Mouse (Mus musculus): ENCODE data around the gene Fbxl17. TPM values are rescaled to one million over a fixed set of nuclear protein-coding genes. Genes with fewer than 3 reads are reported as not detected.

Fbxl17 gene
- total and polyA plus RNA-seq, 3 experiments: 5.0 to 9.7 TPM; not detected in 1

- no peak overlapping the region for H3K27ac ChIP-seq (ENCODE audit: control insufficient read depth, low read depth, low read length)
- H3K27me3 ChIP-seq (ENCODE audit: control insufficient read depth in 1 of 2, insufficient read depth in 2 of 2, low read length in 2 of 2): no peaks in the 10 kb centered on the region
- no peak overlapping the region for H3K9ac ChIP-seq (ENCODE audit: control insufficient read depth, low read depth, low read length, poor library complexity, severe bottlenecking)
- H3K4me1 ChIP-seq (ENCODE audit: control insufficient read depth in 1 of 2, insufficient read depth in 2 of 2, low read length in 2 of 2): no peaks in the 10 kb centered on the region
- no peaks in the 10 kb centered on the region for H3K9me3 ChIP-seq (replicated peaks; ENCODE audit: insufficient read depth, low read length)
- H3K36me3 ChIP-seq (ENCODE audit: control insufficient read depth in 1 of 2, insufficient read depth in 2 of 2, low read length in 2 of 2): no peaks in the 10 kb centered on the region; a peak in 1 of 4 replicates
- TF ChIP-seq CHD1 (IDR thresholded peaks at IDR 0.05; ENCODE audit: low read depth, low read length): no peak
- TF ChIP-seq KAT2A (conservative IDR thresholded peaks at IDR 0.05; ENCODE audit: low read depth, low read length): no peak
- no peak for TF ChIP-seq SIN3A (IDR thresholded peaks at IDR 0.05; ENCODE audit: low read length)
- no peak for TF ChIP-seq MAX (IDR thresholded peaks at IDR 0.05; ENCODE audit: low read length)
- no peak for TF ChIP-seq USF1 (IDR thresholded peaks at IDR 0.05; ENCODE audit: low read depth, low read length)
- no peak for TF ChIP-seq MYC (IDR thresholded peaks at IDR 0.05; ENCODE audit: low read depth, low read length)
- TF ChIP-seq MAZ (IDR thresholded peaks at IDR 0.05; ENCODE audit: low read depth, low read length): no peak
- no peak for TF ChIP-seq POLR2AphosphoS2 (IDR thresholded peaks at IDR 0.05; ENCODE audit: low read length)
- no peak for TF ChIP-seq ELF1 (IDR thresholded peaks at IDR 0.05; ENCODE audit: low read depth, low read length)
- no peak for TF ChIP-seq BHLHE40 (IDR thresholded peaks at IDR 0.05; ENCODE audit: borderline replicate concordance, low read depth, low read length)
- TF ChIP-seq ZC3H11A (IDR thresholded peaks at IDR 0.05; ENCODE audit: low read depth, low read length): no peak
- no peak for TF ChIP-seq MAFK (IDR thresholded peaks at IDR 0.05; ENCODE audit: borderline replicate concordance, low read depth, low read length)
- TF ChIP-seq UBTF (IDR thresholded peaks at IDR 0.05; ENCODE audit: borderline replicate concordance, insufficient read depth, low read depth, low read length): no peak
- no peak overlapping the region for H3K4me3 ChIP-seq (ENCODE audit: control insufficient read depth in 1 of 2, insufficient read depth in 1 of 2, low read depth in 2 of 2, low read length in 2 of 2)
- no peaks in the 10 kb centered on the region for H3K79me2 ChIP-seq (ENCODE audit: control insufficient read depth, insufficient read depth, low read length, poor library complexity)
- DNase-seq (ENCODE audit: low read depth, low spot score): no peak
Observed at GRCm38 (mm10) chr17:63367476-63367875, 132.3 kb downstream of the Fbxl17 start.

GRCm38 (mm10) chr17:63366045-63366444 is 133.8 kb downstream of the Fbxl17 start:
- H3K9me3 ChIP-seq (replicated peaks; ENCODE audit: insufficient read depth, low read length): no peaks in the 10 kb centered on the region
- no peak for DNase-seq (ENCODE audit: low read depth, low spot score)
- H3K27ac ChIP-seq (ENCODE audit: control insufficient read depth, low read depth, low read length): no peak overlapping the region
- no peak overlapping the region for H3K4me3 ChIP-seq (ENCODE audit: control insufficient read depth in 1 of 2, insufficient read depth in 1 of 2, low read depth in 2 of 2, low read length in 2 of 2)
- no peaks in the 10 kb centered on the region; a peak in 1 of 4 replicates for H3K36me3 ChIP-seq (ENCODE audit: control insufficient read depth in 1 of 2, insufficient read depth in 2 of 2, low read length in 2 of 2)
- no peaks in the 10 kb centered on the region for H3K79me2 ChIP-seq (ENCODE audit: control insufficient read depth, insufficient read depth, low read length, poor library complexity)
- no peak for TF ChIP-seq ZKSCAN1 (IDR thresholded peaks at IDR 0.05; ENCODE audit: low read depth, low read length)
- no peak for TF ChIP-seq MAZ (IDR thresholded peaks at IDR 0.05; ENCODE audit: low read depth, low read length)
- no peak for TF ChIP-seq MAFK (IDR thresholded peaks at IDR 0.05; ENCODE audit: borderline replicate concordance, low read depth, low read length)
- no peak for TF ChIP-seq MYC (IDR thresholded peaks at IDR 0.05; ENCODE audit: low read depth, low read length)
- TF ChIP-seq SIN3A (IDR thresholded peaks at IDR 0.05; ENCODE audit: low read length): no peak
- TF ChIP-seq SMC3 (IDR thresholded peaks at IDR 0.05; ENCODE audit: low read depth, low read length): no peak
- no peak for TF ChIP-seq RAD21 (IDR thresholded peaks at IDR 0.05; ENCODE audit: low read depth, low read length)
- no peak for TF ChIP-seq MEF2A (IDR thresholded peaks at IDR 0.05; ENCODE audit: extremely low read depth, insufficient replicate concordance, low read depth, low read length, poor library complexity, severe bottlenecking)
- TF ChIP-seq CHD1 (IDR thresholded peaks at IDR 0.05; ENCODE audit: low read depth, low read length): no peak
- H3K27me3 ChIP-seq (ENCODE audit: control insufficient read depth in 1 of 2, insufficient read depth in 2 of 2, low read length in 2 of 2): no peaks in the 10 kb centered on the region
- no peaks in the 10 kb centered on the region for H3K4me1 ChIP-seq (ENCODE audit: control insufficient read depth in 1 of 2, insufficient read depth in 2 of 2, low read length in 2 of 2)
- no peak overlapping the region for H3K9ac ChIP-seq (ENCODE audit: control insufficient read depth, low read depth, low read length, poor library complexity, severe bottlenecking)

Data from MEL (cell line).